Mouse (Mus musculus): Measurements from ENCODE around the gene Gid4. TPM values are rescaled to one million over a fixed set of nuclear protein-coding genes. Genes with fewer than 3 reads are reported as not detected.

Gene Gid4
- polyA plus RNA-seq, 1 experiment from 2014 or later: 17.1 TPM

GRCm38 (mm10) chr11:60406606-60407005 lies 10.3 kb upstream of the Gid4 start:
- H3K9me3 ChIP-seq: no peaks in the 10 kb centered on the region
- DNase-seq (ENCODE audit: low spot score): no peak
- H3K36me3 ChIP-seq: peaks cover 74% of the 10 kb centered on the region
- no peaks in the 10 kb centered on the region for H3K27me3 ChIP-seq (ENCODE audit: insufficient read depth, poor library complexity, severe bottlenecking)
- H3K4me3 ChIP-seq: no peak overlapping the region
- WGBS: 94% methylated on average over 1 of the region's 1 CpGs
- no peaks in the 10 kb centered on the region for H3K4me1 ChIP-seq
- H3K27ac ChIP-seq: no peak overlapping the region

DNA sequence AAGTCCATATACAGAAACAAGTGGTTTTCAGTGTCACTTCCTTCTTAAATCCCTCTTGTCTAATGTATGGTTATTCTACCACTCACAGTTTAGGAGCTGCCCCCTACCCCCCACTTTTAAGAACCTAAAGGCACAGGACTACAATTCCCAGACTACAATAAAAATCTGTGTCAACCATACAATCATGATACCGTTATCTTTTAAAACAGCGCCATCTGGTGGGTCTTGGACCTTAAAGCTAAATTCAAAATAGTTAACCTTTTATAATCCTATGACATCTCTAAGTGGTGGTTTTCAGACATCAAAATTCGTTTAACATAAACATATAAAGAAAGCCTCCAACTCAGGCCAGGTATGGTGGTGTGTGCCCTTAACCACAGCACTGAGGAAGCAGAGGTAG lies 4.8 kb upstream of the Gid4 start:
- peaks cover 19% of the 10 kb centered on the region for H3K36me3 ChIP-seq
- H3K4me3 ChIP-seq: no peak overlapping the region
- no peaks in the 10 kb centered on the region for H3K27me3 ChIP-seq (ENCODE audit: insufficient read depth, poor library complexity, severe bottlenecking)
- no peak overlapping the region for H3K27ac ChIP-seq
- peaks cover 17% of the 10 kb centered on the region for H3K4me1 ChIP-seq
- no peak for DNase-seq (ENCODE audit: low spot score)
- H3K9me3 ChIP-seq: no peaks in the 10 kb centered on the region
- 21% methylated on average over 3 of the region's 3 CpGs for WGBS

GRCm38 (mm10) chr11:60412921-60413320 lies 4.0 kb upstream of the Gid4 start:
- Histone ChIP-seq H3K36me3 (peaks cover 13% of the 10 kb centered on the region), H3K27ac (no peak overlapping the region), H3K4me3 (no peak overlapping the region), H3K27me3 (ENCODE audit: insufficient read depth, poor library complexity, severe bottlenecking) (no peaks in the 10 kb centered on the region), H3K4me1 (peaks cover 18% of the 10 kb centered on the region), H3K9me3 (no peaks in the 10 kb centered on the region)
- 91% methylated on average over 2 of the region's 2 CpGs for WGBS
- no peak for DNase-seq (ENCODE audit: low spot score)

GRCm38 (mm10) chr11:60416590-60416962 lies 369 bp upstream of the Gid4 start:
- under 1% methylated on average over 21 of the region's 21 CpGs for WGBS
- no peaks in the 10 kb centered on the region for H3K9me3 ChIP-seq
- H3K4me1 ChIP-seq: peaks cover 30% of the 10 kb centered on the region
- H3K27me3 ChIP-seq (ENCODE audit: insufficient read depth, poor library complexity, severe bottlenecking): no peaks in the 10 kb centered on the region
- DNase-seq (ENCODE audit: low spot score): no peak
- H3K36me3 ChIP-seq: no peaks in the 10 kb centered on the region
- peak overlapping the region; percentile 84 for H3K4me3 ChIP-seq
- peak overlapping the region; percentile 92 for H3K27ac ChIP-seq

DNA sequence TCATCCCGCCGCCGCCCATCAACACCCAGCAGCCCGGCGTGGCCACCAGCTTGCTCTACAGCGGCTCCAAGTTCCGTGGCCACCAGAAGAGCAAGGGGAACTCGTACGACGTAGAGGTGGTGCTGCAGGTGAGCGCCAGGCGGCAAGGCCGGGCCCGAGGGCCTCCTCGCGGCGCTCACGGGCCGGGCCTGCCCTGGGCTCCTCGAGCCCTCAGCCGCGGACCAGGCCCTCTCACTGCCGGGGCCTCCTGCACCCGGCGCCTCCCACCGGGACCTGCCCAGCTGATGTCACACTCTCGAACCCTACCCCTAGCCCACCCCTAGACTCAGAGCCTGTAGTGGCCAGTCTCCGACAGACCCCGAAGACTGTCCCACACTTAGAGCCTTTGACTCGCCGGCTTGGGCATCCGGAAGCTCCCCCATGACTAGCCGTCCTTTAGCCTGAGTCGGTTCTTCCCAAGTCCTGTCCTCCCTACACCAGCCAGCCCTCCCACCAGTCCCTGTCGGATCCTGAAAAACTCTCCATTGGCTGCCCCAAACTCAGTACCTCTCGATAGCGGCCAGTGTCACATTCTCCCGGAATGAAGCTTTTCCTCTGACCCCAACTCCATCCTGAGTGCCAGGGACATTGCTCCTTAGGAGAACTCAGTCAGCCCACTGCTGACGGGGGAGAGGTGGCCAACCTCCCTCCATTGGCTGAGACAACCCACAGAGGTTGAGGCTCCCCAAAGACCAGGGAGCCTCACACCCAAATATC lies 950 bp downstream of the Gid4 start, which contains the start of gene Atpaf2:
Gene Atpaf2 (minus strand): TSS at position 741 of the 756 bp plus-strand sequence.
- under 1% methylated on average over 39 of the region's 39 CpGs for WGBS
- Histone ChIP-seq H3K4me1 (peaks cover 30% of the 10 kb centered on the region), H3K4me3 (peak within 1 kb of the TSS; percentile 84), H3K27ac (peak within 1 kb of the TSS; percentile 92), H3K36me3 (no peaks in the 10 kb centered on the region), H3K9me3 (no peaks in the 10 kb centered on the region), H3K27me3 (ENCODE audit: insufficient read depth, poor library complexity, severe bottlenecking) (no peaks in the 10 kb centered on the region)
- peak; percentile 82 for DNase-seq (ENCODE audit: low spot score)

DNA sequence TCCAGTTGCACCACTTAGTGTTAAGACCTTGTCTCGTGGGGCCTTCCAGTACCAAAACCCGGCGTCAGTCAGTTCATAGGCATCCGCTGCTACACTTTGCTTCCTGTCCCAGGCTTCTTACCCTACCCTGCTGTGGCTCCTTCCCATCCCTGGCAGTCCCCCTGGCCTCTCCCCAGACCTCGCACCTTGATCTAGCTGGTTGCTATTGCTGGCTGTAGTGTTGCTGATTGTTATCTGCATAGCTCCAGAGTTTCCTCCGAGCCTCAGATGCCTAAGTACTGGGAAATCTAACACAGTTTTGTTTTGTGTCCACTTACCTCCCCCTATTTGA lies 1.5 kb downstream of the Gid4 start:
- H3K9me3 ChIP-seq: no peaks in the 10 kb centered on the region
- WGBS: 4% methylated on average over 6 of the region's 6 CpGs
- H3K4me3 ChIP-seq: peak overlapping the region; percentile 84
- peak; percentile 82 for DNase-seq (ENCODE audit: low spot score)
- no peaks in the 10 kb centered on the region for H3K36me3 ChIP-seq
- H3K27ac ChIP-seq: peak overlapping the region; percentile 92; the same call in 1 of the 2 replicates
- peaks cover 30% of the 10 kb centered on the region for H3K4me1 ChIP-seq
- H3K27me3 ChIP-seq (ENCODE audit: insufficient read depth, poor library complexity, severe bottlenecking): no peaks in the 10 kb centered on the region

- WGBS: 64% methylated on average over 6 of the region's 6 CpGs
- no peak overlapping the region for H3K27ac ChIP-seq
- peaks cover 13% of the 10 kb centered on the region for H3K4me1 ChIP-seq
- no peaks in the 10 kb centered on the region for H3K9me3 ChIP-seq
- H3K36me3 ChIP-seq: peaks cover 13% of the 10 kb centered on the region; the same call in 1 of the 2 replicates
- no peak for DNase-seq (ENCODE audit: low spot score)
- no peaks in the 10 kb centered on the region for H3K27me3 ChIP-seq (ENCODE audit: insufficient read depth, poor library complexity, severe bottlenecking)
- no peak overlapping the region for H3K4me3 ChIP-seq
These were observed 5.2 kb downstream of the Gid4 start for GRCm38 (mm10) chr11:60422046-60422668.

DNA sequence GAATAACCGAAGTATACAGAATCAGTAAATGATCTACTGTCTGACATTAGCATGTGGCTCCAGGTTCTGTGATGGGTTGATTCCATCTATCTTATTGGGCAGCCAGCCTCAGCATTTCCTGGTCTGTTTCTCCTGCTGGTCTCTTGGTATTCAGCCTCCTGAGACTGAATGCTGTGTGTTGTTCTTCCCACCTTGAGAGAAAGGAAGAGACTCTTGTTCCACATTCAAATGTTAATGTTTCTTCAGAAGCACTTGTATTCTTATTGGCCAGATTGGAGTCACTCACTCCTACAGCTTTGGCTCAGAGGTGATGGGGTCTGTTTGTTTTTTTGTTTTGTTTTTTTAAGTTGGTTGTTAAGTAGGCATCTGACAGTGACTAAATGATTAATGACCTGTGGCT lies 6.1 kb downstream of the Gid4 start:
- DNase-seq (ENCODE audit: low spot score): no peak
- no peak overlapping the region for H3K27ac ChIP-seq
- H3K36me3 ChIP-seq: peaks cover 20% of the 10 kb centered on the region; the same call in 1 of the 2 replicates
- no peaks in the 10 kb centered on the region for H3K27me3 ChIP-seq (ENCODE audit: insufficient read depth, poor library complexity, severe bottlenecking)
- H3K4me3 ChIP-seq: no peak overlapping the region
- WGBS: 68% methylated on average over 1 of the region's 1 CpGs
- no peaks in the 10 kb centered on the region for H3K9me3 ChIP-seq
- H3K4me1 ChIP-seq: peaks cover 11% of the 10 kb centered on the region

DNA sequence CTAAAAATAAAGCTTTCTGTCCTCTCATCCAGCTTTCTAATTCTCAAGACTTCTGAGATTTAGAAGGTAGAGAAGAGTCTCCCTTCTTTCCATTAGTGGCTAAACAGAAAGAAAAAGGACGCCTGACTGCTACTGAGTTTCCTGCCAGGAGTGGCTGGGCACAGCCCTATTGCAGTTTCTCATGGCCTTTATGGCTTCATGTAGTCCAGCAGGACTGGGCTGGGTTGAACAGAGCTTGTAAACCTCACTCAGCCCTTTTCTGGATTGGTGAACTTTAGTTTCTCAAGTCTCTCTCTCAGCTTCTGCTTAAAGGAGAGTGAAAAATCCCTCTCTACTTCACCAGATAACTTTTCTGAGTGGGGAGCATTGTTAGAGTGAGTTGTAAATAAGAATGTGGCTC lies 9.5 kb downstream of the Gid4 start:
- WGBS: 81% methylated on average over 1 of the region's 1 CpGs
- peaks cover 39% of the 10 kb centered on the region for H3K36me3 ChIP-seq

GRCm38 (mm10) chr11:60427628-60428027 lies 10.7 kb downstream of the Gid4 start:
- Histone ChIP-seq H3K4me1 (no peaks in the 10 kb centered on the region), H3K27me3 (ENCODE audit: insufficient read depth, poor library complexity, severe bottlenecking) (no peaks in the 10 kb centered on the region), H3K27ac (no peak overlapping the region), H3K9me3 (no peaks in the 10 kb centered on the region), H3K4me3 (no peak overlapping the region), H3K36me3 (peaks cover 47% of the 10 kb centered on the region)
- DNase-seq (ENCODE audit: low spot score): no peak
- 92% methylated on average over 3 of the region's 3 CpGs for WGBS

More for the DNA sequence above, 9.5 kb downstream of the Gid4 start:
- Histone ChIP-seq H3K27me3 (ENCODE audit: insufficient read depth, poor library complexity, severe bottlenecking) (no peaks in the 10 kb centered on the region), H3K4me1 (no peaks in the 10 kb centered on the region), H3K9me3 (no peaks in the 10 kb centered on the region), H3K4me3 (no peak overlapping the region), H3K27ac (no peak overlapping the region)
- no peak for DNase-seq (ENCODE audit: low spot score)

- H3K36me3 ChIP-seq: peaks cover 80% of the 10 kb centered on the region
These were observed 16.6 kb downstream of the Gid4 start for GRCm38 (mm10) chr11:60433501-60433900.

GRCm38 (mm10) chr11:60435133-60435532 lies 18.2 kb downstream of the Gid4 start:
- 92% methylated on average over 1 of the region's 1 CpGs for WGBS
- Histone ChIP-seq H3K9me3 (no peaks in the 10 kb centered on the region), H3K4me3 (no peak overlapping the region), H3K27ac (no peak overlapping the region), H3K4me1 (no peaks in the 10 kb centered on the region), H3K36me3 (peaks cover 82% of the 10 kb centered on the region), H3K27me3 (ENCODE audit: insufficient read depth, poor library complexity, severe bottlenecking) (no peaks in the 10 kb centered on the region)
- no peak for DNase-seq (ENCODE audit: low spot score)

More at GRCm38 (mm10) chr11:60433501-60433900, 16.6 kb downstream of the Gid4 start:
- DNase-seq (ENCODE audit: low spot score): no peak
- no peaks in the 10 kb centered on the region for H3K4me1 ChIP-seq
- no peaks in the 10 kb centered on the region for H3K9me3 ChIP-seq
- no peak overlapping the region for H3K27ac ChIP-seq
- no peak overlapping the region for H3K4me3 ChIP-seq
- H3K27me3 ChIP-seq (ENCODE audit: insufficient read depth, poor library complexity, severe bottlenecking): no peaks in the 10 kb centered on the region

DNA sequence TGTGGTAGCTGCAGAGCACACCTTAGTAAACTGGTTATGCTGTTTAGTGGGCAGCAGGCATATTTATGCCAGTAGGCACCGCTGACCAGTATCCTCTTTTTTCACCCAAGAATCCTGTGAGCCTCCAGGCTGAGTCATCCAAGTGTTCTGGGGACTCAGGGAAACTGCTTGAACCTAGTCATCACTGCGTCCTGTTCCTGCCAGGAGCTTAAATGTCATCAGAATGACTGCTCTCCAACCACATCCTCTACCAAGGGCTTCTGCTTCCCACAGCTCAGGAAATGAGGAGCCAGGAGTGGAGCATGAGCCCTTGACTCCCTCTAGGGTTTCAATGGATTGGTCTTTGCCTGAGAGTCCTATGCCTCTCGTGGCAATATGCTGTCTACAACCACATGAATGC lies 19.7 kb downstream of the Gid4 start:
- DNase-seq (ENCODE audit: low spot score): no peak
- H3K9me3 ChIP-seq: no peaks in the 10 kb centered on the region
- peaks cover 80% of the 10 kb centered on the region for H3K36me3 ChIP-seq
- H3K27me3 ChIP-seq (ENCODE audit: insufficient read depth, poor library complexity, severe bottlenecking): no peaks in the 10 kb centered on the region
- H3K27ac ChIP-seq: no peak overlapping the region
- 84% methylated on average over 3 of the region's 3 CpGs for WGBS
- H3K4me3 ChIP-seq: no peak overlapping the region
- H3K4me1 ChIP-seq: no peaks in the 10 kb centered on the region
